Mouse (Mus musculus) 3T3-L1 (cell line): ENCODE data around the gene Marc2.

Experiments
- DNase-seq: peaks from one replicate; pipeline ENCODE4 v3.0.0-alpha.2; 2015; ENCODE audit warnings: low read depth, low spot score

Gene Marc2

GRCm38 (mm10) chr1:184846092-184846750, at the start of gene Marc2:
Marc2 (minus strand) TSS chr1:184846451.
- DNase-seq = peak; percentile 33

GRCm38 (mm10) chr1:184891998-184892397, 45.7 kb upstream of the Marc2 start:
- DNase-seq = no peak

- DNase-seq = no peak
Observed at GRCm38 (mm10) chr1:184889454-184889853, 43.2 kb upstream of the Marc2 start.

DNA sequence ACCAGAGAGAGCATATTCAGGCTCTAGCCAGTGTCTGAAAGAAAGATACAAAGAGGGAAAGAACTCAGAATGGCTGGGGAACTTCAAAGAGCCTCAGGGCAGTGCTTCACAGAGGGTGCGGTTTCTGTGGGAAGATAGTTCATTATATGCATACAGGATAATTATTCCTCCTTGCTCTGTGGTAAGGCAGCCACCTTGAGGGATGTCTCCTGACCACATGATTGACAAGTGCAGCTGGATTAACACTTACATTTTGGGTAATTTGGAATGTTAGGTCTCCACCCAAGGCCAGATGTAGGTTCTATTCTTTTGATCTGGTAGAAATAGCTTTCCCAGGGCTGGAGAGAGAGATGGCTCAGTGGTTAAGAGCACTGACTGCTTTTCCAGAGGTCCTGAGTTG, 39.9 kb upstream of the Marc2 start:
- no peak for DNase-seq

DNA sequence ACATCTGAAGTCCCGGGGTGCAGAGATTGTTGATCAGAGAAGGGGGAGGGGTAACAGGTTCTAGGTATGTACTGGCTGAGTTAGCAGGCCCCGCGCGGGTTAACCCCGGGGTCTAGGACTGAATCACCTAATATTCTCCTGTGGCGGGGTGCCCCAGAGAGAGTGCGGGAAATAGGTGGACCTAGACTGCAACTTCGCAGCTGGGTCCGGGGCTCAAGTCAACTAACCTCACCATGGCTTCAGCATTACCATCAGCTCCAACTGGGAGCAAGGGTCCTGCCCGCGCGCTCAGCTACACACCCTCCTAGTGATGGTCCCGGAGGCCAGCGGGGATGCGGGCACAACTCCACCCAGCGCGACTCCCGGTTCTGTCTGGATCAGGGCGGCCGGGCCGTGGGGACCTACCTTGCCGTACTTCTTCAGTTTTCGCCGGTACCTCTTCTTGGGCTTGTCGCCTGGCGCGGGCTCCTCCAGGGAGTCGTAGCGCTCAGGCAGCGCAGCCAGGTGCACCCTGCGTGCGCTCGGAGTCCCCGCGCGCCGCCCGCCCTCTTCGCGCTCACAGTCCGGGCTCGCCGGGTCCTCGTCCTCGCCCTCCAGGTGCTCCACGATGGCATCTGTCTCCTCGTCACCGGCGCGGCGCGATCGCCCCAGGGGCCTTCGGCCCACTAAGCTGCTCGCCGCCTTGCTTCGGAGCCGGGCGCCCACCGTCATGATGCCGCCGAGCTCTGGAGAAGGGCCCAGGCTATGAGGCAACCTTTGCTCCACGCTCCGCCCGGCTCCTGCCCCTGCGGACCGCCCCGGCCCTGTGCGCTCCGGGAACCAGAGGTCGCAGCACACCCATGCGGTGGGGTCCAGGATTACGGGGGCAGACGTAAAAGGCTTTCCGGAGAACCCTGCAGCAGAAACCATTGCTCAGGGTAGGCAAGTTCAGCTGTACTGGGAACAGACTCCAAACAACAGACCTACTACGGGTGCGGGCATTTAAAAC, 36.3 kb upstream of the Marc2 start, which contains the start of gene C130074G19Rik:
Gene C130074G19Rik (minus strand): TSS at position 938 of the 988 bp plus-strand sequence.
- no peak for DNase-seq

DNA sequence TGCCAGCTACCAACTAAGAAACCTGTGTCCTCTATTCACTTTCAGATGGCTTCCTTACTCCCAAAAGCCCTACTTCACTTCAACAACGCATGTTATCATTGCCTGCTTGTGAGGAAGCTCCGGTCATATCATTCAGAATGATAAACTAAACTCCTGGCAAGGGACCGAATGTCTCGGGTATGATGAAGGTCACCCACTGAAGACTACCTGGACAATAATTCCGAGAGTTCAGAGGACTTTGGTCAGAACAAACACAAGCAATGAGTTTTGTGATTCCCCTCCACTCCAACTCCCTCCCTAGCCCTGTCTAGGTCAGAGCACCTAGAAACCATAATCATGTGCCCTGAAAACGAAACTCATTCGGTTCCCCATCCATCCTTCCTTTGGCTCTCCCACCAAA, 35.6 kb upstream of the Marc2 start:
- no peak for DNase-seq

DNA sequence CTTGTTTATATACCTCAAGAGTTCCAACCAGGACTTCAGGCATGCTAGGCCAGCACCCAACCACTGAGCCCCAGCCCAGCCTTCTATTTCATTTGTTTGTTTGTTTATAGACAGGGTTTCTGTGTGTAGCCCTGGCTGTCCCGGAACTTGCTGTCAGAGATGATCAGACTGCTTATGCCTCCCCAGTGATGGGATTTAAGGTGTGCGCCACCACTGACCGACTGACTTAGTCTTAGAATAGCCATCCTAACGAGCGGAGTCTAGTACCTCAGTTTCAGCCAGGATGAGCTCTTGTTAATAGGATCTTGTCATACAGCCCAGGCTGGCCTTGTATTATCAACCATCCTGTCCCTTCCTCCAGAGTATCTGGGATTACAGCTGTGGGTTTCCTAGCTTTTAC, 35.0 kb upstream of the Marc2 start:
- DNase-seq = no peak

GRCm38 (mm10) chr1:184878860-184879259, 32.6 kb upstream of the Marc2 start:
- DNase-seq = no peak

- no peak for DNase-seq
Observed at GRCm38 (mm10) chr1:184877306-184877705, 31.1 kb upstream of the Marc2 start.

DNA sequence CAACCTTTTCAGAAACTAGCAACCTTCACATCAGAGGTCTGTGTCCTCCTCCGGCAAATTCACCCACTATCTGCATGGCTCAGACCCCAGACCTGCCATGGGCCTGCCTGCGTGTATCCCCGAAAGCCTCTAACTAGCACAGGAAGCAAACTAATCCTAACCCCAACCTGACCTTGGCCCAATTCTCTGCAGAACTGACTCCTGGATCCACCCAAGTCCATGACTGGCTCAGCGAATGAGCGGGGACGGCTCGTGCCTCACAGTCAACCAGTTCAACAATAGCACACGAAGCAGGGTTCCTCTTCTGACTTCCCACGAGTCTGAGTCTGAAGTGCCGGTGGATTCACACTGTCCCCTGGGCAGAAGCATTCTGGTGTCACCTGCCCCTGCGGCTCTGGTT, 27.7 kb upstream of the Marc2 start:
- DNase-seq = no peak

DNA sequence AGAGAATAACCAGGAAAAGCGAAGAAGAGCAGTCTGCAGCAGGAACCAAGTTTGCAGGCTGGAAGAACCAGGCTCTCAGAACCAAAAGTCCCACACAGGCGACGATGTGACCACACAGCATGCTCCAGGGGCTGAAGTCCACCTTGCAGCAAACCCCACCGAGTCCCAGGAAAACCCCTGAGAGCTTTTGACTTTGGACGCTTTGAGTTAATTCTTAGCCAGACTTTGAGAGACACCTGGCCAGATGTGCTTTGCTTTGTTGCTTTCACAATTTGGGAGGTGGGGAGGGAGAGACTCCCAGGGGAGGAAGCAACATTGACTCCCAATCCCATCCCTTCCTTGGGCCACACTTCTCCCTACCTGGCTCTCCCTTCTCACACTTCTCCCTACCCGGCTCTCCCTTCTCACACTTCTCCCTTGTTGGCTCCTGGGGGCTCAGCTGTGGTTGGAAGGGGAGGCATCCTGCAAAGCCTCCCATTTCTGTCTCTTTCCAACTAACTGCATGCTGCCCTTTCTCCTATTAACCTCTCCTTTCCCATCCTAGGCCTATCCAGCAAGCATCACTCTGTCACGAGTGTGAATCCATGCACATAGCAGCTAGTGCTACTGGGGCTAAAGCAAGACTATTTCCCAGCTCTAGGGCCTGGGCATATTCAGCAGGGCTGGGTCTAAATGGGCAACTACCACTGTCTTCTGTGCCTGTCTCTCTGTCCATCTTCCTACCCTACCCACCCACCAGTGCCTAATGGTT, 26.0 kb upstream of the Marc2 start:
- DNase-seq = no peak

DNA sequence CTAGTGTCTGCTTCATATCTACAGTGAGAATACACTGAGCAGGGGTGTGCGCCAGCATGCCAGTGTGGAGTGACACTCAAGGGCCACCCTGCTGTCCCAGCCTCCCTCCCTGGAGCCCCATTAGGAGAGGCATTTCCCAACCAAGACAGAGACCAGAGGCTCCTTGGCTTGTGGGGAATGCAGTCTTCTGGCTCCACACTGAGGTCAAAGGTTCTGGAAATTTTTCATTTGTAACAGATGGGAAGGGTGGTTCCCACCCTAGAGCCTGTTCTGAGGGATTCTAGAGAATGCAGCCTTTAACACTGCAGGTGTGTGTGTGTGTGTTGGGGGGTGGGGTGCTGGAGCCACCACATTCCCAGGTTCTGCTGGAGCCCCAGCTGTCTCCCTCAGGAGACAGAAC, 25.3 kb upstream of the Marc2 start:
- DNase-seq = peak; percentile 16

DNA sequence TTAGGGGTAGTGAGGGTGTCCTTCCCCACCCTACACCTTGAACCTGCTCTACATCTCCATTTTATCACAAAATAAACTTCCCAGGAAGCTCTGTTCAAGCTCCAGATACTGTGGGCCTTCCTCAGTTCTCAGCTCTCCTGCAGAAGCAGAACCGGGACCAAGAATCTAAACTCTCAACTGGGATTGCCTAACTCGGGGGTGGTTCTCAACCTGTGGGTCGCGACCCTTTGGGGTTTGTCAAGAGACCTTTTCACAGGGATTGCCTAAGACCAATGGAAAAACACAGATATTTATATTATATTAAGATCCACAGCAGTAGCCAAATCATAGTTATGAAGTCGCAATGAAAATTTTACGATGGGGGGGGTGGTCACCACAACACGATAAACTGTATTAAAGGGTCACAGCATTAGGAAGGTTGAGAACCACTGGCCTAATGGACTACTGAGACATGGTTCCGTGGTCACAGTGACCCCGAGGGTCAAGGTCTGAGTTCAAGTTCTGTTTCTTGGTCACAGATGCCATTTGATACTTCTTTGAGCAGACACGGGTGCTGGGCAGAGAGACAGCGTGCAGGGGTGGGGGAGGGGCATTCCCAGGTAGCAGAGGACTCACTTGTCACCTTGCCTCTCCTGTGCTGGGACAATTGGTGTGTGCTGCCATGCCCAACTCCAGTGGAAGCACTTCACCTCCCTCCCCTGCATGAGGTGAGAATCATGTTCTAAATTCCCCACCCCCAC, 24.6 kb upstream of the Marc2 start:
- no peak for DNase-seq

DNA sequence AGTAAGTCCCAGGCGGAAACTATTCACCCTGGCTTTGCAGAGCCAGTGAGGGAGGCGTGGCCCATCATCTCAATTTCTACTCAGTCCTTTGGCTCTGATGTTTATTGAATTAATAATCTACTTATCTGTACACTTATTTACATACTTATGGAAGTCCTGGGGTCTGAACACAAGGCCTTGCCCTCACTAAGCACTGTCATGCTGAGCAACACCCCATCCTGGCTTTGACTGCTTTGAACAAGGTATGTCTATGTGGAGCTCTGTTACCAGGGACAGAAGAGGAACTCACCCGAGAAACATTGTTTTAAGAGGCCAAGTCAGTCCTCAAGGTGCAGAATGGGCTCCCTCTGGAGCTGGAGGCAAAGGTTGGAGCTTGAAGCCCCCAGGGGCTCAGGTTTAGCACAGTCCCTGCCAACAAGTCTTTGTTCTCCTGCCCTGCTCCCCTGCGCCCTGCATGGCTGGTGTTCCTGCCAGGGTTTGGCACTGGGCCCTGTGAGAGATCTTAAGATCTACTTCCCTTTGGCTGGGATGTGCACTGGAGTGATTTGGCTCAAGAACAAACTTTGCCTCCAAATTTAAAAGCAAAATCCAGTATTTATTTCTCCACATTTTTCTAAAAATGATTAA, 23.8 kb upstream of the Marc2 start:
- DNase-seq = no peak

- no peak for DNase-seq
Observed at GRCm38 (mm10) chr1:184867640-184868120, 21.4 kb upstream of the Marc2 start.

DNA sequence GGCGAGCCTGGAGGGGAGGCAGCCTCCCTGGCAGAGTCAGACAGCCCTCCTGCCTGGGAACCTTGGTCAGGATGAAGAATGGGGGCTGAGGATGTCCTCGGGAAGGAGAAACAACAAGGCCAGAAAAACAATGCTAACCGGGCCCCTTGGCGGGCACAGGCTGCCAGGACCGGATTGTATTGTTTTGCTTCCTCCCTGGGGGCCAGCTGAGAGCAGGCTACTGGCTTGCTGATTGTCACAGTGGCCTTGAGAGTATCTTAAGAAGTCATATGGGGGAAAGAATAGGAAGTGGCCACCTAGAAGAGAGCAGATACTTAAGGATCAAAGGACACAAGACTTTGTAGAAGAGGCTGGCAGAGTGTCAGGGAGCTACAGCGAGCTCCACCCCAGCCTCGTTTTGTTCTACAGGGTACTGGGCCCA, 18.1 kb upstream of the Marc2 start:
- DNase-seq = no peak

- no peak for DNase-seq
Observed at GRCm38 (mm10) chr1:184862636-184863035, 16.4 kb upstream of the Marc2 start.

DNA sequence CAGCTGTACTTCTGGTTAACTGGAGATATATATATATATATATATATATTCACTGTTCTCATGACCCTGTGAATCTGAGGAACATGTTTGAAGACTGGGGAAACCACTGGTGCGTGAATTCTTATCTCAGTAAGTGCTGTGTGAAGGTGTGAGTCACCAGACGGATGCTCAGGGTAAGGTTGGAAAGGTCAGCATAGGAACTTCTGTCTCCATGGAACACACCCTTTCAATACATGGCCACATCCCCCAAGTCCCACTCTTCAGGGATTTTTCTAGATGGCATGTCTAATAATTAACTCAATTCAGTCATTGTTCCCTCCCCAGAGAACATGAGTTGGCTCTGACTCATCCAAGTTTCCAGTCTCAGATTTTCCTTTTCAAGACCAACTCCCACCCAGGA, 15.3 kb upstream of the Marc2 start:
- peak; percentile 51 for DNase-seq

GRCm38 (mm10) chr1:184860276-184860675, 14.0 kb upstream of the Marc2 start:
- DNase-seq = no peak

- DNase-seq = no peak
Observed at GRCm38 (mm10) chr1:184858253-184858652, 12.0 kb upstream of the Marc2 start.

GRCm38 (mm10) chr1:184857216-184857615, 11.0 kb upstream of the Marc2 start:
- no peak for DNase-seq
